Mouse (Mus musculus) kidney, adult 2 months (tissue): ENCODE measurements around the gene Arhgap6. TPM values are rescaled to one million over a fixed set of nuclear protein-coding genes. Genes with fewer than 3 reads are reported as not detected.

Source experiments
- DNase-seq: peaks from one replicate; pipeline ENCODE4 v3.0.0; 2021
- H3K27ac ChIP-seq: fragments of 200-500 bp; 2 replicates; pipeline ENCODE4 v1.5.1; 2012; ENCODE audit warnings: low read depth, low read length, control low read depth, inconsistent platforms; ENCODE audit not compliant: insufficient read depth
- H3K27me3 ChIP-seq: fragments of 200-500 bp; replicated peaks from 2 replicates; pipeline ENCODE4 v1.6.1; 2012; ENCODE audit warnings: mild to moderate bottlenecking, moderate library complexity, low read length, inconsistent platforms; ENCODE audit not compliant: control insufficient read depth, insufficient read depth
- H3K36me3 ChIP-seq: fragments of 200-500 bp; 2 replicates; pipeline ENCODE4 v1.6.1; 2012; ENCODE audit warnings: mild to moderate bottlenecking, moderate library complexity, low read length, inconsistent platforms; ENCODE audit not compliant: control insufficient read depth, insufficient read depth
- H3K4me1 ChIP-seq: fragments of 200-500 bp; 2 replicates; pipeline ENCODE4 v1.6.1; 2011; ENCODE audit warnings: low read length; ENCODE audit not compliant: control insufficient read depth, insufficient read depth
- H3K4me3 ChIP-seq: fragments of 200-500 bp; 2 replicates; pipeline ENCODE4 v1.5.1; 2011; ENCODE audit warnings: mild to moderate bottlenecking, low read depth, low read length, control low read depth; ENCODE audit not compliant: insufficient read depth
- CTCF ChIP-seq: fragments of 200-500 bp; conservative IDR thresholded peaks from 2 replicates; pipeline ENCODE4 v1.5.1; 2011; ENCODE audit warnings: low read depth, mild to moderate bottlenecking, control low read depth, low read length, moderate library complexity, mixed read lengths; ENCODE audit not compliant: insufficient read depth, insufficient read length
- POLR2A ChIP-seq: fragments of 200-500 bp; IDR thresholded peaks from one replicate; pipeline ENCODE4 v1.6.1; 2011; ENCODE audit warnings: low read depth, low read length, control low read depth
- WGBS: fragments of 180-500 bp; shearing (Covaris S2); methylation state at CpG from one replicate; pipeline ENCODE4 v1.1.7; 2018; 5-methylcytosine and 5-hydroxymethylcytosine counted together
- polyA plus RNA-seq: library from polyadenylated mRNA; depleted of rRNA; stranded (reverse); fragments of >200 nt; gene quantifications from 2 replicates; pipeline ENCODE4 v1.2.3, GENCODE M21; 2012; rRNA removed

The Arhgap6 gene
- 3.9 and 4.0 TPM in 2 replicates for polyA plus RNA-seq

- no peaks in the 10 kb centered on the region for H3K27me3 ChIP-seq
- no peaks in the 10 kb centered on the region for H3K4me1 ChIP-seq
- WGBS, result under 1% methylated on average over 44 of the region's 48 CpGs
- no peak within 1 kb of the TSS for H3K27ac ChIP-seq
- DNase-seq, result peak; percentile 32
- H3K4me3 ChIP-seq, result peak within 1 kb of the TSS; percentile 38
- H3K36me3 ChIP-seq, result no peaks in the 10 kb centered on the region
- no peak for TF ChIP-seq POLR2A
- TF ChIP-seq CTCF, result no peak
Observed at GRCm38 (mm10) chrX:168794974-168795858, at the start of gene Arhgap6. Gene Arhgap6 (plus strand): TSS chrX:168795099.

- Histone ChIP-seq H3K4me1 (no peaks in the 10 kb centered on the region), H3K27ac (no peak overlapping the region), H3K4me3 (no peak overlapping the region), H3K36me3 (no peaks in the 10 kb centered on the region), H3K27me3 (no peaks in the 10 kb centered on the region)
- no peak for DNase-seq
- WGBS, result 53% methylated on average over 2 of the region's 2 CpGs
- TF ChIP-seq CTCF, result no peak
- no peak for TF ChIP-seq POLR2A
Observed at GRCm38 (mm10) chrX:168747011-168747410, 47.9 kb upstream of the Arhgap6 start.

GRCm38 (mm10) chrX:168795859-168796848 lies 1.3 kb downstream of the Arhgap6 start:
- H3K27me3 ChIP-seq, result no peaks in the 10 kb centered on the region
- H3K4me3 ChIP-seq, result peak overlapping the region; percentile 38
- H3K27ac ChIP-seq, result no peak overlapping the region
- 3% methylated on average over 55 of the region's 55 CpGs for WGBS
- H3K36me3 ChIP-seq, result no peaks in the 10 kb centered on the region
- DNase-seq, result no peak
- TF ChIP-seq CTCF, result no peak
- no peak for TF ChIP-seq POLR2A
- no peaks in the 10 kb centered on the region for H3K4me1 ChIP-seq

- no peak for TF ChIP-seq POLR2A
- no peak for TF ChIP-seq CTCF
- no peak for DNase-seq
- Histone ChIP-seq H3K4me1 (no peaks in the 10 kb centered on the region), H3K27ac (no peak overlapping the region), H3K36me3 (no peaks in the 10 kb centered on the region), H3K27me3 (no peaks in the 10 kb centered on the region), H3K4me3 (no peak overlapping the region)
- WGBS, result 39% methylated on average over 2 of the region's 2 CpGs
Observed at GRCm38 (mm10) chrX:168804677-168805076, 9.8 kb downstream of the Arhgap6 start.

- TF ChIP-seq POLR2A (no peak), CTCF (no peak)
- WGBS, result 68% methylated on average over 3 of the region's 3 CpGs
- no peak overlapping the region for H3K4me3 ChIP-seq
Observed at GRCm38 (mm10) chrX:168810513-168811265, 15.8 kb downstream of the Arhgap6 start.

GRCm38 (mm10) chrX:168818858-168819257 lies 24.0 kb downstream of the Arhgap6 start:
- Histone ChIP-seq H3K4me1 (no peaks in the 10 kb centered on the region), H3K36me3 (no peaks in the 10 kb centered on the region), H3K27me3 (no peaks in the 10 kb centered on the region), H3K4me3 (no peak overlapping the region), H3K27ac (no peak overlapping the region)
- WGBS, result 49% methylated on average over 3 of the region's 3 CpGs
- TF ChIP-seq POLR2A (no peak), CTCF (no peak)
- DNase-seq, result no peak

More at GRCm38 (mm10) chrX:168810513-168811265, 15.8 kb downstream of the Arhgap6 start:
- no peak for DNase-seq
- H3K36me3 ChIP-seq, result no peaks in the 10 kb centered on the region
- no peak overlapping the region for H3K27ac ChIP-seq
- no peaks in the 10 kb centered on the region for H3K27me3 ChIP-seq
- H3K4me1 ChIP-seq, result no peaks in the 10 kb centered on the region
